Mouse (Mus musculus) heart, embryonic 16.5 days (tissue): Measurements from ENCODE around the gene Nudt4. TPM values are rescaled to one million over a fixed set of nuclear protein-coding genes. Genes with fewer than 3 reads are reported as not detected.

Source experiments
- ATAC-seq: fragments of 200-750 bp; cut with Nextera tagmentation; replicated peaks from 2 replicates; pipeline ENCODE4 v1.8.0; 2017; ENCODE audit warnings: moderate number of reproducible peaks; ENCODE audit not compliant: insufficient read depth, low FRiP score; ENCODE audit errors: extremely low read depth
- H3K27ac ChIP-seq: fragments of 300-500 bp; sonication (generic); 2 replicates; pipeline ENCODE4 v1.5.1; 2014; ENCODE audit warnings: mild to moderate bottlenecking, low read length, control low read depth, moderate library complexity
- H3K27me3 ChIP-seq: fragments of 300-500 bp; sonication (generic); 2 replicates; pipeline ENCODE4 v1.6.1; 2014; ENCODE audit warnings: low read length, mixed read lengths; ENCODE audit not compliant: control insufficient read depth, insufficient read depth
- H3K36me3 ChIP-seq: fragments of 300-500 bp; sonication (generic); 2 replicates; pipeline ENCODE4 v1.6.1; 2014; ENCODE audit not compliant: control insufficient read depth, insufficient read depth
- H3K4me1 ChIP-seq: fragments of 300-500 bp; sonication (generic); 2 replicates; pipeline ENCODE4 v1.6.1; 2014; ENCODE audit warnings: low read length, mixed read lengths; ENCODE audit not compliant: control insufficient read depth, insufficient read depth
- H3K4me2 ChIP-seq: fragments of 300-500 bp; sonication (generic); 2 replicates; pipeline ENCODE4 v1.6.1; 2014; ENCODE audit warnings: low read depth, mild to moderate bottlenecking, control low read depth, low read length
- H3K4me3 ChIP-seq: fragments of 300-500 bp; sonication (generic); 2 replicates; pipeline ENCODE4 v1.5.1; 2014; ENCODE audit warnings: mild to moderate bottlenecking, control low read depth, low read length
- H3K9ac ChIP-seq: fragments of 300-500 bp; sonication (generic); 2 replicates; pipeline ENCODE4 v1.6.1; 2014; ENCODE audit warnings: low read length, control low read depth
- H3K9me3 ChIP-seq: fragments of 300-500 bp; sonication (generic); replicated peaks from 2 replicates; pipeline ENCODE4 v1.6.1; 2016; ENCODE audit warnings: low read length; ENCODE audit not compliant: control insufficient read depth
- WGBS: fragments of 180-500 bp; shearing (Covaris S2); extraction: QIAGEN DNeasy Blood & Tissue Kit; methylation state at CpG from one replicate; pipeline ENCODE4 v1.1.7; 2014; 5-methylcytosine and 5-hydroxymethylcytosine counted together
- polyA plus RNA-seq: library from polyadenylated mRNA; unstranded; fragments of >200 nt; fragmentation: Nextera tagmentation; extraction: Ambion mirVana; gene quantifications from 2 replicates; pipeline ENCODE4 v1.2.1, GENCODE M21; 2015

Gene Nudt4
- polyA plus RNA-seq, 1 experiment from 2014 or later = 83.7 TPM

- 48% methylated on average over 4 of the region's 4 CpGs for WGBS
- Histone ChIP-seq H3K4me2 (no peak overlapping the region), H3K4me3 (no peak overlapping the region), H3K9ac (no peak overlapping the region), H3K9me3 (no peaks in the 10 kb centered on the region), H3K36me3 (no peaks in the 10 kb centered on the region), H3K27me3 (no peaks in the 10 kb centered on the region), H3K27ac (no peak overlapping the region), H3K4me1 (0 out of 2 replicates have a peak, but pooled peaks cover 2% of the 10 kb centered on the region)
- ATAC-seq = no peak
Measured at GRCm38 (mm10) chr10:95574994-95575393, 11.0 kb upstream of the Nudt4 start.

GRCm38 (mm10) chr10:95569441-95569840 lies 5.5 kb upstream of the Nudt4 start:
- Histone ChIP-seq H3K9ac (no peak overlapping the region), H3K9me3 (no peaks in the 10 kb centered on the region), H3K4me2 (no peak overlapping the region), H3K27ac (no peak overlapping the region), H3K4me1 (peaks cover 9% of the 10 kb centered on the region), H3K36me3 (no peaks in the 10 kb centered on the region), H3K27me3 (no peaks in the 10 kb centered on the region), H3K4me3 (no peak overlapping the region)
- ATAC-seq = no peak
- WGBS = 39% methylated on average over 2 of the region's 2 CpGs

GRCm38 (mm10) chr10:95568016-95568415 lies 4.1 kb upstream of the Nudt4 start:
- no peak overlapping the region for H3K27ac ChIP-seq
- WGBS = 84% methylated on average over 6 of the region's 6 CpGs

GRCm38 (mm10) chr10:95567550-95567949 lies 3.6 kb upstream of the Nudt4 start:
- H3K9ac ChIP-seq = no peak overlapping the region
- WGBS = 76% methylated on average over 5 of the region's 5 CpGs
- no peak overlapping the region for H3K4me3 ChIP-seq
- no peak overlapping the region for H3K27ac ChIP-seq
- no peak overlapping the region for H3K4me2 ChIP-seq
- no peak for ATAC-seq
- peaks cover 11% of the 10 kb centered on the region for H3K4me1 ChIP-seq
- H3K9me3 ChIP-seq = no peaks in the 10 kb centered on the region
- no peaks in the 10 kb centered on the region for H3K27me3 ChIP-seq
- no peaks in the 10 kb centered on the region for H3K36me3 ChIP-seq

More at GRCm38 (mm10) chr10:95568016-95568415, 4.1 kb upstream of the Nudt4 start:
- Histone ChIP-seq H3K27me3 (no peaks in the 10 kb centered on the region), H3K36me3 (no peaks in the 10 kb centered on the region), H3K9ac (no peak overlapping the region), H3K4me3 (no peak overlapping the region), H3K4me1 (peaks cover 11% of the 10 kb centered on the region), H3K9me3 (no peaks in the 10 kb centered on the region), H3K4me2 (no peak overlapping the region)
- no peak for ATAC-seq

- H3K4me2 ChIP-seq = no peak overlapping the region
- no peak overlapping the region for H3K9ac ChIP-seq
- 84% methylated on average over 3 of the region's 3 CpGs for WGBS
Measured at GRCm38 (mm10) chr10:95566786-95567185, 2.8 kb upstream of the Nudt4 start.

DNA sequence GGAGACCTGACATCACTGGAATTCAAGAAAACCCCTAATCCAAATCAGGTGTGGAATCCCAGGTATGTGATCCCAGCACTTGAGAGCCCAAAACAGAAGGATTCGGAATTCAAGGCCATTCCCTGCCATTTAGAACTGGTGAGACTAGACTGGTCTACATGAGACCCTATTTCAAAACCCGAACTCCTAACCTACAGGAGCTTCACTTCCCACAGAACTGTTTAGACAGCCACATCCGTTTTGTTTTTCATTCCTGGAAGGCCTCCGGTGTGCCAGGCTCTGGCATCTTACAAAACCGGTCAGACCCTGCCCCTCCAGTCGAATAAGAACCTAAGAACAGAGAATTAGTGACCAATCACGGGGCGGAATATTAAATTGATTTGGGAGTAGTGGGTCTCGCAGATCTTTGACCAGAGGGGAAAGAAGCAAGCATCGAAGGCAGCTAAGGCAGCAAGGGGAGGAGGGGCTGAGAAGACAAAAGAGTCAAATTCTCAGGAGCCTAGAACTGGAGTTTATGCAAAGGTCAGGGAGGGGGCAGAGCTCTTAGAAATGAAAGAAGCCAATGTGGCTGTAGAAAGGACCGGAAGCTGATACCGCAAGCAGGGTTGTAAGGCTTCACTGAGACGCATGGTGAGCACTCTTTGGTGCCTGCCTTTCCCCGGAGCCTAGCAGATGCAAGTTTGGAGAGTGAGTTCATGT lies 1.4 kb upstream of the Nudt4 start:
- no peak overlapping the region for H3K27ac ChIP-seq
- peak overlapping the region; percentile 38; the same call in 1 of the 2 replicates for H3K4me2 ChIP-seq
- H3K27me3 ChIP-seq = no peaks in the 10 kb centered on the region
- H3K9me3 ChIP-seq = no peaks in the 10 kb centered on the region
- H3K4me3 ChIP-seq = no peak overlapping the region
- ATAC-seq = no peak
- peaks cover 18% of the 10 kb centered on the region for H3K4me1 ChIP-seq
- no peak overlapping the region for H3K9ac ChIP-seq
- H3K36me3 ChIP-seq = no peaks in the 10 kb centered on the region
- WGBS = 38% methylated on average over 14 of the region's 14 CpGs

More at GRCm38 (mm10) chr10:95566786-95567185, 2.8 kb upstream of the Nudt4 start:
- Histone ChIP-seq H3K9me3 (no peaks in the 10 kb centered on the region), H3K27me3 (no peaks in the 10 kb centered on the region), H3K27ac (no peak overlapping the region), H3K4me3 (no peak overlapping the region), H3K36me3 (no peaks in the 10 kb centered on the region), H3K4me1 (peaks cover 11% of the 10 kb centered on the region)
- no peak for ATAC-seq

DNA sequence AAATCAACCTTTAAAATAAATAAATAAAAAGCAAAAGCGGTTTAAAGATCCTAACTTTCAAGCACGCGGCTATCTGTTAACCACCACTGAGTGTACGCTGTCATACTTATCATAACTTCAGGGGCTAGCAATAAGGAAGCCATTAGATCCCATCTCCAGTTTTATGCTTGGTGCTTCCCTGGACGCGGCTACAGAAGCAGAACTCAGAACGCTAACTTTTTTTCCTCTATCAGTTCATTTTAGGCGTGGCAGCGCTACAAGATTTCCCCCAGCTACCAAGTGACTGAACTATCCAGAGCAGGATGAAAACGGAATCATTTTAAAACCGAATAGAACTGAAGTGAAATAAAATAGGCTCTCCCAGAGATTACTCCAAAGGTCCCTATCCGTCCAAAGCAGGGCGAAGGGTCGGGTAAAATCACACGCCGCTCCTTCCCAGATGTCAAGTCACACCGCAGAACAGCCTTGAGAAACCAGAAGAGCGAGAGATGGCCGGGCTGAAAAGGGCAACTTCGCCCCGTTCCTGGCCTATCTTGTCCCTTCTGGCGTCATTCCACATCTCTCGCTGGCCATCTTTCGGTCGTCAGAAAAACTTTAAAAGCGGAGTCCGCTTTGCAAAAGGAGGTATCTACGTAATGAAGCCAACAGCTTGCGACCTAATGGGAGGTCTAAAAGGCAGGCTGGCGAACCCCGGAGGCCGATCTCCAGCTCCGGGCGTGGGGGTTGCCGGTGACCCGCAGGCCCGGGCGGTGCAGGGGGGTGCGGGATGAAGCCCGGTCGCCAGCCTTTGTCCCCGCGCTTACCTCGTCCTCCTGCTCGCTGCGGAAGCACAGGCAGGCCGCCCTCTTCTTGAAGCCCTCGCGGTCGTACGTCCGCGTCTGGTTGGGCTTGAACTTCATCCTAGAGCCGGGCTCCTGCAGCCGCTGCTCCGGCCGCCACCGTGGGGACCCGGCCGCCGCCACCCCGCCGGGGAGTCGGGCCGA lies 796 bp downstream of the Nudt4 start:
- peak; percentile 49 for ATAC-seq
- Histone ChIP-seq H3K27me3 (no peaks in the 10 kb centered on the region), H3K9me3 (no peaks in the 10 kb centered on the region), H3K4me2 (peak overlapping the region; percentile 76), H3K27ac (peak overlapping the region; percentile 88), H3K36me3 (no peaks in the 10 kb centered on the region), H3K4me3 (peak overlapping the region; percentile 94), H3K4me1 (peaks cover 31% of the 10 kb centered on the region), H3K9ac (peak overlapping the region; percentile 98)
- under 1% methylated on average over 55 of the region's 65 CpGs for WGBS

DNA sequence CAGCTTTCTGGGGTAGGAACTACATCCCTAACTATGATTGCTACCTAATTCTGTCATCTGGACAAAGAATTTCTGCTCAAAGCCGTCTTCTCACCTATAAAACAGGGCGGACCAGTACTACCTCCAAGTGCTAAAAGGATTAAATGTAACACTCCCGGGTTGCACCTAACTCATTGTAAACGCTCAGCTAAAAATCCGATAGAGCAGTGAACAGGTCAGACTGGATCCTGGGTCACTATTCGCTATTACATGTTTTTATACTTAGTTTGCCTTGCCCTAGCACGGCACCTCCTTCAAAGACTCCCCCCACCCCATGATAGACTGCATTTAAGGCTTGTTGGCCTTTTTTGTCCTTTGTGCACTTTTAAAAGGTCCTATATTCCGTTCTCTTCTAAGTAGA lies 1.6 kb downstream of the Nudt4 start:
- Histone ChIP-seq H3K27ac (peak overlapping the region; percentile 88), H3K4me2 (peak overlapping the region; percentile 76), H3K4me1 (peaks cover 31% of the 10 kb centered on the region), H3K4me3 (peak overlapping the region; percentile 94), H3K9me3 (no peaks in the 10 kb centered on the region), H3K9ac (peak overlapping the region; percentile 98), H3K36me3 (peaks cover 2% of the 10 kb centered on the region; the same call in 1 of the 2 replicates), H3K27me3 (no peaks in the 10 kb centered on the region)
- no peak for ATAC-seq
- WGBS = 4% methylated on average over 8 of the region's 8 CpGs
